Mouse (Mus musculus) gastrocnemius, postnatal 10 days (tissue): ENCODE data around the gene 1700013G24Rik. TPM values are rescaled to one million over a fixed set of nuclear protein-coding genes. Genes with fewer than 3 reads are reported as not detected.

Source experiments
- DNase-seq: peaks from one replicate; pipeline ENCODE4 v3.0.0; 2021; ENCODE audit warnings: mixed read lengths
- total RNA-seq, 2 experiments: library from RNA; stranded (reverse); gene quantifications; 2 replicates each; pipeline ENCODE4 v1.2.3; 2021

Gene 1700013G24Rik
- total RNA-seq, 2 experiments from 2014 or later: not detected

GRCm38 (mm10) chr4:137497367-137497766, 44.3 kb downstream of the 1700013G24Rik start:
- no peak for DNase-seq

GRCm38 (mm10) chr4:137497892-137498722, 45.0 kb downstream of the 1700013G24Rik start:
- no peak for DNase-seq

- no peak for DNase-seq
These were observed 45.9 kb downstream of the 1700013G24Rik start for GRCm38 (mm10) chr4:137498882-137499583.

GRCm38 (mm10) chr4:137500149-137500548, 47.1 kb downstream of the 1700013G24Rik start:
- no peak for DNase-seq

GRCm38 (mm10) chr4:137500953-137501352, 47.9 kb downstream of the 1700013G24Rik start:
- no peak for DNase-seq

- no peak for DNase-seq
These were observed 49.1 kb downstream of the 1700013G24Rik start for GRCm38 (mm10) chr4:137502183-137502582.

GRCm38 (mm10) chr4:137502801-137503200, 49.7 kb downstream of the 1700013G24Rik start:
- DNase-seq: no peak

- no peak for DNase-seq
These were observed 50.5 kb downstream of the 1700013G24Rik start for GRCm38 (mm10) chr4:137503509-137503971.

Other genes with a start within 250 kb of the 1700013G24Rik start
- 10 to 100 TPM; 15.9 to 17.2 TPM for gene Wnt4, start 175.8 kb upstream of the 1700013G24Rik start, total RNA-seq
- 100 to 1,000 TPM; 256 to 266 TPM for gene Cdc42, start 95.6 kb upstream of the 1700013G24Rik start, total RNA-seq
- not detected for gene Cela3a, start 43.5 kb upstream of the 1700013G24Rik start, total RNA-seq
- gene Cela3b, start 22.7 kb upstream of the 1700013G24Rik start, total RNA-seq: not detected
- 100 to 1,000 TPM; 256 to 295 TPM for gene Hspg2, start 15.5 kb downstream of the 1700013G24Rik start, total RNA-seq
- gene Ldlrad2, start 121.3 kb downstream of the 1700013G24Rik start, total RNA-seq: not detected
- 10 to 100 TPM; 26.4 to 44.1 TPM for gene Usp48, start 140.5 kb downstream of the 1700013G24Rik start, total RNA-seq
- gene Rap1gap, start 211.4 kb downstream of the 1700013G24Rik start, total RNA-seq: 1 to 10 TPM; 5.3 to 5.6 TPM